Mouse (Mus musculus): ENCODE results near the gene Itgb6. TPM values are rescaled to one million over a fixed set of nuclear protein-coding genes. Genes with fewer than 3 reads are reported as not detected.

Gene Itgb6
- polyA plus RNA-seq, 1 experiment from 2014 or later: 0.13 TPM

DNA sequence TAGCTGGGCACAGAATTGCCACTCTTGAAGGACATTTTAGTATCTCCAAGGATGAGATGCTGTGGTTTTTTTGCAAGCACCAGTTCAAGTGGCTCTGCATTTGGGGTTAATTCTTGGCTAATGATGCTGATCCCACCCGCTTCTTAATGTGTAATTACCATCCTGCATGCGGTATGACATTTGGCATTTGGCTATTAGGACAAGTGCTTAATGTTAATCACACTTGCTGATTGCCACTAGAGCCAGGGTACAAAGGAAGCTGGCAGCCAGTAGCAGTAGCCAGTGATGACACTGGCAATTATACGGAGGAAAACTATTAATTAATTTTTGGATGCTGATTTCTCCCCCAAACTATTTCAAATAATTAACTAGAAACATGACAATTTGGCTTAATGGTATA is 86.0 kb downstream of the Itgb6 start:
- 39% methylated on average over 3 of the region's 3 CpGs for WGBS
- Histone ChIP-seq H3K36me3 (no peaks in the 10 kb centered on the region), H3K27ac (replicated peaks) (0 out of 2 replicates have a peak overlapping the region, but pooled peaks have one; percentile 4), H3K4me2 (no peak overlapping the region), H3K4me1 (replicated peaks) (peaks cover 22% of the 10 kb centered on the region), H3K9ac (no peak overlapping the region), H3K9me3 (no peaks in the 10 kb centered on the region), H3K4me3 (no peak overlapping the region), H3K27me3 (no peaks in the 10 kb centered on the region)
- ATAC-seq (ENCODE audit: low read depth): no peak

DNA sequence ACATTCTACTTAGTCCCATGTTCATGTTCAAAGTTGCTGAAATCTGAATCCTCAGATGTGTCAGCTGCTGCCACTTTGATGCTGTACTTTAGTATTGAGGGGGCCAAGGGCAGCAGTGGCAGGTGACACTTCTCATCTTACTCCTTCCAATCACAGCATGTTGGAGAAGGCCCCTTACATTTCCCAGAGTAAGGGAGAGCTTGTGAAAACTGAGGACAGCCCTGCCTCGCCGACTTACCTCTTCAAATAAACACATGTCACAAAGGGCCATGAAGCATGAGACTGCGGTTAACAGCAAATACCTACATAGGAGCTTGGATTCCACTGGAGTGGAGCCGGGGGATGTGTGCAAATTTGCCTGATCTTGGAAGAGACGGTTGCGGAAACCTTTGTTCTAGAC is 86.4 kb downstream of the Itgb6 start:
- 0 out of 2 replicates have a peak overlapping the region, but pooled peaks have one; percentile 4 for H3K27ac ChIP-seq (replicated peaks)
- H3K4me2 ChIP-seq: no peak overlapping the region
- H3K9me3 ChIP-seq: no peaks in the 10 kb centered on the region
- peaks cover 22% of the 10 kb centered on the region for H3K4me1 ChIP-seq (replicated peaks)
- H3K9ac ChIP-seq: no peak overlapping the region
- no peak for ATAC-seq (ENCODE audit: low read depth)
- no peak overlapping the region for H3K4me3 ChIP-seq
- 72% methylated on average over 6 of the region's 6 CpGs for WGBS
- H3K36me3 ChIP-seq: no peaks in the 10 kb centered on the region
- H3K27me3 ChIP-seq: no peaks in the 10 kb centered on the region

DNA sequence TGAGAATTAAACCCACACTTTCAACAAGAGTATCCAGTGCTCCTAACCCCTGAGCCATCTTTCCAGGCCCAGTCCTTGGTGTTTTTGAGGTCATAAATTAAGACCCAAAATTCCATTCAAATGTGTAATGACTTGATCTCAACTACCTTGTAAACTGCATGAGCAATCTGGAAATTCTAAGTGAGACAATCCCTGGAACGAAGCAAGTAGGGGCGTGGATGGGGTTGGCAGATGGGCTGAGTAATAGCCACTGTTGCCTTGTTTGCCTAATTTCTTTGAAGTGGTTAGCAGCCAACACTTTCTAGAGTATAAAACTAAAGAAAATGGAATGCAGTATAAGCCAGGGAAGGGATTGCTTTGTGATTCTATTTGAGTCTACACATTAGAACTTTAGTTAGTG is 89.7 kb downstream of the Itgb6 start:
- no peak for ATAC-seq (ENCODE audit: low read depth)
- Histone ChIP-seq H3K4me2 (no peak overlapping the region), H3K4me3 (no peak overlapping the region), H3K4me1 (replicated peaks) (peaks cover 14% of the 10 kb centered on the region), H3K27ac (replicated peaks) (no peak overlapping the region), H3K36me3 (no peaks in the 10 kb centered on the region), H3K9me3 (no peaks in the 10 kb centered on the region), H3K27me3 (no peaks in the 10 kb centered on the region), H3K9ac (no peak overlapping the region)
- WGBS: 75% methylated on average over 2 of the region's 2 CpGs

GRCm38 (mm10) chr2:60630304-60630703 is 92.1 kb downstream of the Itgb6 start:
- H3K4me3 ChIP-seq: no peak overlapping the region
- no peaks in the 10 kb centered on the region for H3K4me1 ChIP-seq (replicated peaks)
- H3K27me3 ChIP-seq: no peaks in the 10 kb centered on the region
- H3K36me3 ChIP-seq: no peaks in the 10 kb centered on the region
- no peak overlapping the region for H3K9ac ChIP-seq
- 58% methylated on average over 2 of the region's 2 CpGs for WGBS
- no peak for ATAC-seq (ENCODE audit: low read depth)
- no peaks in the 10 kb centered on the region for H3K9me3 ChIP-seq
- no peak overlapping the region for H3K4me2 ChIP-seq
- no peak overlapping the region for H3K27ac ChIP-seq (replicated peaks)

GRCm38 (mm10) chr2:60627952-60628351 is 94.5 kb downstream of the Itgb6 start:
- Histone ChIP-seq H3K27ac (replicated peaks) (no peak overlapping the region), H3K27me3 (no peaks in the 10 kb centered on the region), H3K9me3 (no peaks in the 10 kb centered on the region), H3K9ac (no peak overlapping the region), H3K4me3 (no peak overlapping the region), H3K36me3 (no peaks in the 10 kb centered on the region), H3K4me1 (replicated peaks) (no peaks in the 10 kb centered on the region), H3K4me2 (no peak overlapping the region)
- 89% methylated on average over 4 of the region's 4 CpGs for WGBS
- ATAC-seq (ENCODE audit: low read depth): no peak

GRCm38 (mm10) chr2:60627515-60627914 is 94.9 kb downstream of the Itgb6 start:
- Histone ChIP-seq H3K4me3 (no peak overlapping the region), H3K36me3 (no peaks in the 10 kb centered on the region), H3K27ac (replicated peaks) (no peak overlapping the region), H3K9me3 (no peaks in the 10 kb centered on the region), H3K4me1 (replicated peaks) (no peaks in the 10 kb centered on the region), H3K4me2 (no peak overlapping the region), H3K9ac (no peak overlapping the region), H3K27me3 (no peaks in the 10 kb centered on the region)
- ATAC-seq (ENCODE audit: low read depth): no peak
- WGBS: 79% methylated on average over 10 of the region's 10 CpGs

DNA sequence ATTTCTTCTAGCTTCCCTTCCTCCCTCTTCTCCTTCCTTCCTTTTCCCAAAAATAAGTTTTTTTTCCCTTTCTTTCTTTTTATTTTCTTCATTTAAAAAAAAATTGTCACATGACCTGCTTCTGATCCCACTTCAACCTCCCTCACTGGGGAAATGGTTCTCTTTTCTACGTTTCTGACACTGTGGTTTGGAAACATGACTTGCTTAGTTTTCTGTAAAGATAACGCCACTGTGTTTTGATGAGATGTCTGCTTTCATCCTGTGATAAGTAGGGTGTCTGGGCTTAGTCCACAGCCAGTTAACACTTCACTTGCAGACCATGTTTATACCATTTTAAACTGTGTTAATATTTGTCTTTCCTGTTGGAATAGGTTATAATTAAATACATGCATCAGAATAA is 96.7 kb downstream of the Itgb6 start:
- WGBS: 68% methylated on average over 2 of the region's 2 CpGs

GRCm38 (mm10) chr2:60622161-60622560 is 100.3 kb downstream of the Itgb6 start:
- Histone ChIP-seq H3K9me3 (no peaks in the 10 kb centered on the region), H3K9ac (no peak overlapping the region), H3K4me3 (no peak overlapping the region), H3K4me2 (no peak overlapping the region), H3K4me1 (replicated peaks) (no peaks in the 10 kb centered on the region), H3K36me3 (no peaks in the 10 kb centered on the region), H3K27ac (replicated peaks) (no peak overlapping the region), H3K27me3 (no peaks in the 10 kb centered on the region)
- no peak for ATAC-seq (ENCODE audit: low read depth)
- 88% methylated on average over 7 of the region's 7 CpGs for WGBS

More for the DNA sequence above, 96.7 kb downstream of the Itgb6 start:
- H3K4me2 ChIP-seq: no peak overlapping the region
- no peaks in the 10 kb centered on the region for H3K4me1 ChIP-seq (replicated peaks)
- H3K36me3 ChIP-seq: no peaks in the 10 kb centered on the region
- ATAC-seq (ENCODE audit: low read depth): no peak
- H3K9ac ChIP-seq: no peak overlapping the region
- no peaks in the 10 kb centered on the region for H3K9me3 ChIP-seq
- no peak overlapping the region for H3K27ac ChIP-seq (replicated peaks)
- H3K4me3 ChIP-seq: no peak overlapping the region
- no peaks in the 10 kb centered on the region for H3K27me3 ChIP-seq

DNA sequence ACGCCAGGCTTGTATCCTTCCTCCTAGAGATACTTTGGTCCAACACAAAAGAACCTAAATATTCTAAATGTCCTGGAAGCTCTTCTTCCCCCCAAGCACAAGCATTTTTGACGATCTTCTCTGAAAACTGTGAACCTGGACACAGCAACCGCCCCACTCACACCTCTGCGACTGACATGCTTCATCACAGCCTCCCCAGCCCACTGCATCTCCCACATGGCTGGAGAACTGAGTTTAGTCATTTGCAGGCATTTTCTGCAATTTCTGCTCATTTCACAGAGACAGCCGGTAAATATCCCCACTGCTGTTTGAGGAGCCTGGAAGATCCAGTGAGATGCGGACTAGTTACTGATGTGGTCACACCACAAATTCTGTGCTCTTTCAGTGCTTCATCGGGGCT is 107.7 kb downstream of the Itgb6 start:
- Histone ChIP-seq H3K4me3 (no peak overlapping the region), H3K4me2 (no peak overlapping the region), H3K27ac (replicated peaks) (no peak overlapping the region), H3K36me3 (no peaks in the 10 kb centered on the region), H3K4me1 (replicated peaks) (0 out of 2 replicates have a peak, but pooled peaks cover 8% of the 10 kb centered on the region), H3K9ac (no peak overlapping the region), H3K9me3 (no peaks in the 10 kb centered on the region), H3K27me3 (no peaks in the 10 kb centered on the region)
- 94% methylated on average over 7 of the region's 7 CpGs for WGBS
- ATAC-seq (ENCODE audit: low read depth): no peak

DNA sequence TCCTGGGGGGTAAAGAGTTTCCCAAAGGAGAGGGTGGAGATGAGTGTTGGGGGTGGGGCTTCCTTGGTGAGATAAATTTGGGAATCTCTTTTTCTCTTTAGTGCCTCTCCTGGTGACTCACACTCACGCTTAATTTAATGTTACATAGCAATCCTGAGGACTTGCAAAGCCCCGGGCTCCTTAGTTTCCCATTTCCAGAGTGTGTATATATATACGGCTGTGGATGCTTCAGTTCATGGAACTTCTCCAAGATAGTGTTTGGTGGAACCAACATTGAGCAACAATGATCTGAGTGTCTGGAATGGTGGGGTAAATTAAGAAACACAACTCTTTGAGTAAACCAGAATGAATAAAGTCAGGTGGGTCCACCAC is 108.6 kb downstream of the Itgb6 start:
- H3K9me3 ChIP-seq: no peaks in the 10 kb centered on the region
- H3K36me3 ChIP-seq: no peaks in the 10 kb centered on the region
- 0 out of 2 replicates have a peak, but pooled peaks cover 8% of the 10 kb centered on the region for H3K4me1 ChIP-seq (replicated peaks)
- H3K4me2 ChIP-seq: no peak overlapping the region
- no peak for ATAC-seq (ENCODE audit: low read depth)
- H3K4me3 ChIP-seq: no peak overlapping the region
- H3K9ac ChIP-seq: no peak overlapping the region
- no peaks in the 10 kb centered on the region for H3K27me3 ChIP-seq
- H3K27ac ChIP-seq (replicated peaks): no peak overlapping the region
- WGBS: 68% methylated on average over 3 of the region's 3 CpGs

DNA sequence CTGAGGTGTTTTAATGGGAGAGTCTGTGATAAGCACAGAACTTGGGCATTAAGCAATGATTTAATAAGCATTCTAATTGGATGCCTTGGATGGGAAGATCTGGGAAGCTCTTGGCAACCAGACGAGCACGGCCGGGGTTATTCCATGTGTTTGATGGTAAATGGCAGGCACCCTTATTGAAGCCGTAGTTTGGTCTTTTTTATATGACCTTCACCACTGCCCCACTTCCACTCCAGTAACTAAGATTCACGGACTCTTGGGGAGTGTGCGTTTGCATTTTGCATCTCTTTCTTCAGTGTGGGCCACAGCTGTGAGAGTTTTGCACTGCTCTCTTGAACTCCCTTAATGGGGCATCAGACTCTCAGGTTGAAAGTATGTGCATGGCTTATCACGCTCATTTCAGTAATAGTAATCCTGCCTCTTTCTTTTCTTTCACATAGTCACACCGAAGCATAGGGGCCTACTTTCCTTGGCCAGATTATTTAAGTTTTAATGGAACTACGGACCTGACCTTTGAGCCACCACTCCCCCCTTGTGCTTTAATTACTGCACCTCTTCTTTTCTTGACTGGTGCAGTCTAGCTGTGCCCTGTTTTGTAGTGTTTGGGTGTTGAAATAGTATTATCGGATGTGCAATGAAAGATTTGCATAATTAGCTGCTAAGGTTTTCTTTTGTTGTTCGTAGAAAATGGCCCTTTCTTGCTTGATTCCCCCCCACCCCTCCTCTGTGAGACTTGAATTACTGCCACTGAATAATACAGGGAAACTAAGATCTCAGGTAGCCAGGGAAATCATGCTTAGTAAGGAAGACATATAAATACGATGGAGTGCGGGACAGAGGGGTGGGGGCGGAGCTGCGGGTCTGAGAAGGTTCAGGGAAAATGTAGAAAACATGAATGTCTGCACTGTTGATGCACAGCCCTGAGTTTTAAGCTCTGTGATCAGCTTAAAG is 109.3 kb downstream of the Itgb6 start:
- Histone ChIP-seq H3K9ac (no peak overlapping the region), H3K4me3 (no peak overlapping the region), H3K36me3 (no peaks in the 10 kb centered on the region), H3K4me2 (no peak overlapping the region), H3K27me3 (no peaks in the 10 kb centered on the region), H3K9me3 (no peaks in the 10 kb centered on the region), H3K4me1 (replicated peaks) (0 out of 2 replicates have a peak, but pooled peaks cover 8% of the 10 kb centered on the region), H3K27ac (replicated peaks) (no peak overlapping the region)
- ATAC-seq (ENCODE audit: low read depth): 0 out of 2 replicates have a peak, but pooled peaks have one; percentile 27
- WGBS: 68% methylated on average over 15 of the region's 15 CpGs

DNA sequence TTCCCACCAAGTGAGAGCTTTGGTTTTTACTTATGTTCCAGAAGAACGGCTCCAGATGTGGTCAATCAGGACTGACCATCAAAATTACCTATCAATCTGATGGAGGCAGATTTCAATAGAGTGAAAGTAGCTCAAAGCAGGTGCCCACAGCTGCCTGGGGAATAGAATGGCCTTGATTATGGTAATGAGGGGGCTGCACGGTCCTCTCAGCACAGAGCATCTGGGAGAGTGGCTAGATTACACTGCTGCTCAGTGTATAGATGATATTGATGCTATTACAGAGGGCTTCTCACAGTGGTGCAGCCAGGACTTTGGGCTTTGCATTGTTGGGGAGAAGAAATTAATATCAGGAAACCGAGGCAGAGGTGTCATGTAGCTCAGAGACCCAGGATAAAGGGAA is 110.8 kb downstream of the Itgb6 start:
- Histone ChIP-seq H3K4me3 (no peak overlapping the region), H3K27me3 (no peaks in the 10 kb centered on the region), H3K4me1 (replicated peaks) (0 out of 2 replicates have a peak, but pooled peaks cover 8% of the 10 kb centered on the region), H3K27ac (replicated peaks) (no peak overlapping the region), H3K9ac (no peak overlapping the region), H3K9me3 (no peaks in the 10 kb centered on the region), H3K36me3 (no peaks in the 10 kb centered on the region), H3K4me2 (no peak overlapping the region)
- 41% methylated on average over 3 of the region's 3 CpGs for WGBS
- 0 out of 2 replicates have a peak, but pooled peaks have one; percentile 27 for ATAC-seq (ENCODE audit: low read depth)

All from neural tube, embryonic 13.5 days (tissue).